Mouse (Mus musculus) myocyte (in vitro differentiated cells): ENCODE measurements around the gene Rsph3b.

Source experiments
- CEBPB ChIP-seq: IDR thresholded peaks from 2 replicates; pipeline ENCODE4 v1.6.1; 2011; ENCODE audit warnings: mild to moderate bottlenecking, moderate library complexity; ENCODE audit not compliant: poor library complexity, insufficient read depth, severe bottlenecking
- E2F4 ChIP-seq: IDR thresholded peaks from one replicate; pipeline ENCODE4 v1.6.1; 2011; ENCODE audit warnings: mild to moderate bottlenecking, control low read depth, moderate library complexity; ENCODE audit not compliant: insufficient read depth
- MAX ChIP-seq: IDR thresholded peaks from one replicate; pipeline ENCODE4 v1.6.1; 2011; ENCODE audit warnings: low read depth, mild to moderate bottlenecking, control low read depth
- MYOD1 ChIP-seq, 3 experiments: IDR thresholded peaks; one replicate each; pipeline ENCODE4 v1.6.1; 2011; ENCODE audit warnings: control low read depth in 2 of 3, low read depth in 2 of 3, mild to moderate bottlenecking in 2 of 3, moderate library complexity in 1 of 3; ENCODE audit not compliant: insufficient read length in 2 of 3, control insufficient read depth in 1 of 3
- POLR2A ChIP-seq: IDR thresholded peaks from one replicate; pipeline ENCODE4 v1.6.1; 2011; ENCODE audit warnings: low read depth, mild to moderate bottlenecking, control low read depth, moderate library complexity; ENCODE audit not compliant: insufficient read length
- POLR2AphosphoS2 ChIP-seq: IDR thresholded peaks from one replicate; pipeline ENCODE4 v1.6.1; 2011; ENCODE audit warnings: low read depth, control low read depth; ENCODE audit not compliant: insufficient read length
- REST ChIP-seq: IDR thresholded peaks from one replicate; pipeline ENCODE4 v1.6.1; 2011; ENCODE audit warnings: mild to moderate bottlenecking, control low read depth, moderate library complexity; ENCODE audit not compliant: insufficient read depth, insufficient read length
- TCF12 ChIP-seq: IDR thresholded peaks from one replicate; pipeline ENCODE4 v1.6.1; 2011; ENCODE audit warnings: mild to moderate bottlenecking, control low read depth; ENCODE audit not compliant: poor library complexity, insufficient read depth, severe bottlenecking
- TCF3 ChIP-seq: IDR thresholded peaks from one replicate; pipeline ENCODE4 v1.6.1; 2011; ENCODE audit warnings: low read depth, control low read depth; ENCODE audit not compliant: insufficient read length

- TF ChIP-seq POLR2A (no peak), TCF12 (no peak), TCF3 (no peak), E2F4 (no peak), MAX (no peak), POLR2AphosphoS2 (no peak), REST (no peak), CEBPB (no peak), MYOD1 (IDR thresholded peaks at IDR 0.05; ENCODE audit: control insufficient read depth in 1 of 3, insufficient read length in 2 of 3, low read depth in 2 of 3) (no peak)
These were observed 81.9 kb downstream of the Rsph3b start for GRCm38 (mm10) chr17:6866576-6866975.
